Mouse (Mus musculus) liver, adult 2 months (tissue): ENCODE data around the gene Med21. TPM values are rescaled to one million over a fixed set of nuclear protein-coding genes. Genes with fewer than 3 reads are reported as not detected.

Experiments
- DNase-seq: peaks from one replicate; pipeline ENCODE4 v3.0.0-alpha.2; 2011; ENCODE audit warnings: low read depth, low spot score; ENCODE audit errors: extremely low read depth
- H3K27ac ChIP-seq: fragments of 200-500 bp; replicated peaks from 2 replicates; pipeline ENCODE4 v1.5.1; 2012; ENCODE audit warnings: low read depth, mild to moderate bottlenecking, control low read depth, inconsistent platforms, low read length; ENCODE audit not compliant: insufficient read depth
- H3K27me3 ChIP-seq: fragments of 200-500 bp; 2 replicates; pipeline ENCODE4 v1.6.1; 2012; ENCODE audit warnings: mild to moderate bottlenecking, moderate library complexity, low read length, inconsistent platforms; ENCODE audit not compliant: control insufficient read depth, insufficient read depth
- H3K36me3 ChIP-seq: fragments of 200-500 bp; 2 replicates; pipeline ENCODE4 v1.6.1; 2012; ENCODE audit warnings: low read length, inconsistent platforms; ENCODE audit not compliant: control insufficient read depth, insufficient read depth
- H3K4me1 ChIP-seq: fragments of 200-500 bp; 2 replicates; pipeline ENCODE4 v1.6.1; 2011; ENCODE audit warnings: low read length; ENCODE audit not compliant: control insufficient read depth, insufficient read depth
- H3K4me3 ChIP-seq: fragments of 200-500 bp; 2 replicates; pipeline ENCODE4 v1.5.1; 2011; ENCODE audit warnings: low read depth, mild to moderate bottlenecking, control low read depth, low read length, moderate library complexity; ENCODE audit not compliant: insufficient read depth
- H3K79me2 ChIP-seq: fragments of 200-500 bp; 2 replicates; pipeline ENCODE4 v1.6.1; 2012; ENCODE audit warnings: inconsistent platforms, mild to moderate bottlenecking, low read length, moderate library complexity; ENCODE audit not compliant: control insufficient read depth, insufficient read depth
- H3K9ac ChIP-seq: fragments of 200-500 bp; 2 replicates; pipeline ENCODE4 v1.6.1; 2012; ENCODE audit warnings: low read depth, mild to moderate bottlenecking, control low read depth, inconsistent platforms, low read length
- CTCF ChIP-seq: fragments of 200-500 bp; IDR thresholded peaks from 2 replicates; pipeline ENCODE4 v1.5.1; 2011; ENCODE audit warnings: low read depth, low read length, control low read depth
- POLR2A ChIP-seq: fragments of 200-500 bp; IDR thresholded peaks from 2 replicates; pipeline ENCODE4 v1.6.1; 2011; ENCODE audit warnings: low read length, control low read depth; ENCODE audit not compliant: insufficient read depth; ENCODE audit errors: extremely low read depth
- WGBS: fragments of 180-500 bp; shearing (Covaris S2); methylation state at CpG from one replicate; pipeline ENCODE4 v1.1.7; 2018; 5-methylcytosine and 5-hydroxymethylcytosine counted together
- polyA plus RNA-seq: library from polyadenylated mRNA; depleted of rRNA; stranded (reverse); fragments of >200 nt; gene quantifications from 2 replicates; pipeline ENCODE4 v1.2.3, GENCODE M21; 2012; rRNA removed
- total RNA-seq: library from RNA; depleted of rRNA; stranded (reverse); fragments of >200 nt; gene quantifications from 2 replicates; pipeline ENCODE4 v1.2.3, GENCODE M21; 2014; rRNA removed

The Med21 gene
- total RNA-seq (42.9 and 56.4 TPM in 2 replicates), polyA plus RNA-seq (20.9 and 35.0 TPM in 2 replicates)

DNA sequence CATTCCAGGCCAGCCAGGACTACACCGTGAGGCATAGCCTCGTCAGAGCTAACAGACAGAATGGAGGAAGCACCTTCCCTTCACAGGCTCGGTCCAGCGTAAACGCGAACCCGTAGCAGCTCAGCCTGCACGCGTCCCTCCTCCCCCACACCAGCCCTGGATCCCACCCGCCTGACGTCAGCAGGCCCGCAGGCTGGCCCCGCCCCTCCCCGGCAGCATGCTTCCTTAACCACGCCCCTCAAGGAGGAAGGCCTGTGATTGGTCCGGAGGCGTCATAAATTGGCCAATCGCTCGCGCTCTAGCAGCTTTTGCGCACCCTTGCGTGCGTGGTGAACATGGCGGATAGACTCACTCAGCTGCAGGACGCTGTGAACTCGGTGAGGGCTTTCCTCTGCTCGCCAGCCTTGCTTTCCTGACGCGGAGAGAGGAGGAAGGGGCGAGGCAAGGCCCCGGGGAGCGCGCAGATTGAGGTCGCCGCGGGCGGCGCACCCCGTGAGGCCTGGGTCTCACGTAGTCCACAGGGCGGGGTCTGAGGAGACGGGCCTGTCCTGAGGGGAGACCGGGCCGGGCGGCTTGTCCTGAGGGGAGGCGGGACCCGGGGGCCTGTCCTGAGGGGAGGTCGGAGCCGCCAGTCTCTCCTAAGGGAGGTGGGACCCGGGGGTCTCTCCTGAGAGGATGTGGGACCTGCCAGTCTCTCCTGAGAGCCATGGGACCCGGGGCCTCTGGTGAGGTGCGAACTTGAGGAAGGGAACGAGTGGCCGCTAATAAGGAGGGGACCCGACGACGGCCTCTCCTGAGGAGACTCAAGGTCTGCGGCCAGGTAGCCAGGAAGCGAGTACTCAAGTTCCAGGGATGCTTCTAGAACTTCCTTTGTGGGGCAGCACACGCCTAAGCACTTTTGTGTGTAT, at the start of gene Med21, which contains the start of gene Tm7sf3:
Gene Med21, plus strand, starts transcription at position 272 of the 908 bp plus-strand sequence.
Gene Tm7sf3, minus strand, starts transcription at position 549 of the 908 bp plus-strand sequence.
- DNase-seq, result peak; percentile 89
- Histone ChIP-seq H3K36me3 (no peaks in the 10 kb centered on the region), H3K27ac (peak within 1 kb of the TSS; percentile 75), H3K27me3 (no peaks in the 10 kb centered on the region), H3K4me1 (peaks cover 9% of the 10 kb centered on the region), H3K4me3 (peak within 1 kb of the TSS; percentile 76), H3K79me2 (no peaks in the 10 kb centered on the region; the same call in 1 of the 2 replicates), H3K9ac (peak within 1 kb of the TSS; percentile 88)
- under 1% methylated on average over 60 of the region's 60 CpGs for WGBS
- TF ChIP-seq CTCF (no peak), POLR2A (peak; percentile 98)

DNA sequence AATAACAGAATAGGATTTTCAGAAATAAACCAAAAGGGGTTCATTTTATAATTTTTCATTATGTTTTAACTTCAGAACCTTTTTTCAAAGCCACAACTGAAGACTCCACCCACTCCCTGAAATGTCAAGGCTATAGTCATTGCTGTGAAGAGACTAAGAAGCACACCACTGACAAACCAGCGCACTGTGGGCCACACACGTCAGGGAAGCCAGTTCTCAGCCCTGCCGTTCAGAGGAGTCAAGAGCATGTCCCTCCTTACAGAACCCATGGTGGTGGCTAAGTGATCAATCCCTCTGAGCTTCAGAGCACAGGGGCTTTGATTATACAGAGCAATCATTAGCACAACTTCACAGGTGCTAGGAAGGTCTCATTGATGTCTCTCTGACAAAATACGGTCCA, 39.7 kb upstream of the Med21 start:
- H3K27ac ChIP-seq, result no peak overlapping the region
- no peaks in the 10 kb centered on the region for H3K79me2 ChIP-seq
- H3K4me1 ChIP-seq, result no peaks in the 10 kb centered on the region
- WGBS, result 91% methylated on average over 4 of the region's 4 CpGs
- H3K27me3 ChIP-seq, result no peaks in the 10 kb centered on the region
- no peak overlapping the region for H3K9ac ChIP-seq
- no peak overlapping the region for H3K4me3 ChIP-seq
- TF ChIP-seq POLR2A (no peak), CTCF (no peak)
- H3K36me3 ChIP-seq, result peaks cover 42% of the 10 kb centered on the region
- DNase-seq, result no peak

DNA sequence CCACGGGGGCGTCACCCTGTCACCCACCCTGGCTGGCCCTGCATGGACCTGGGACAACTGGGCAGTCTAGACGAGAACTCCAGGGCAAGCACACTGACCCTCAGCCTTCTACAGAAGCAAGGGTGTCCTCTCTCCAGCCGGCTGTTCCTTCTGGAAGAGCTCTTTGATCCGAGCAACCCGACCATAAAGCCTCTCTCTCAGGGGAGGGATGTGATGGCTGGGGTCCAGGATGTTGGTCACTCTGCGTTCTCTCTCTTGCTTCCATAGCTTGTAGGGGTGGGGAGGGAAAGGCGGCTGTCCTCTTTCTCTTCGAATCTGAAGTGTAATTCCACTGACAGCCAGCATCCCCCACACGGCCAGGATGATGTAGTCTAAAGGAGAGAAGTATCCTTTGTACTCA, 38.7 kb upstream of the Med21 start:
- no peaks in the 10 kb centered on the region for H3K4me1 ChIP-seq
- peaks cover 46% of the 10 kb centered on the region for H3K36me3 ChIP-seq
- H3K27ac ChIP-seq, result no peak overlapping the region
- WGBS, result 91% methylated on average over 10 of the region's 10 CpGs
- TF ChIP-seq POLR2A, result no peak
- no peak for TF ChIP-seq CTCF
- H3K4me3 ChIP-seq, result no peak overlapping the region
- no peaks in the 10 kb centered on the region for H3K79me2 ChIP-seq
- H3K9ac ChIP-seq, result no peak overlapping the region
- H3K27me3 ChIP-seq, result no peaks in the 10 kb centered on the region
- DNase-seq, result no peak

DNA sequence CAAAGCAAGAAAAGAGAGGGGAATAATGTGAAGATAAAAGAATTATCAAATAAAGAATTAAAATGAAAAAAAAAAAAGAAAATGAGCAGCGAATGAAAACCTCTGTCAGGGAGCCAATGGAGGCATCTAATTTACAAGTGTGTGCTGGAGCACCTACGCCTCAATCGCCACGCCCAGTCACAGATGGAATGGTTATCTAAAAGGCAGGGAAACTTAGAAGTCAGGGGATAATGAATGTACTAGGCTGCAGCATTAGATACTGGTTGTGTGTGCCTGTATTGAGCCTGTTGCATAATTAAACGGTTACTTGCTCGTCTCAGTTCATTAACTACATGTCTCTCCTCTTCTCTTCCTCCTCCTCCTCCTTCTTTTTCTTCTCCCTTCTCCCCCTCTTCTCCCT, 31.0 kb upstream of the Med21 start:
- Histone ChIP-seq H3K36me3 (peaks cover 61% of the 10 kb centered on the region), H3K27me3 (no peaks in the 10 kb centered on the region), H3K79me2 (no peaks in the 10 kb centered on the region), H3K4me3 (no peak overlapping the region), H3K4me1 (no peaks in the 10 kb centered on the region), H3K9ac (no peak overlapping the region), H3K27ac (no peak overlapping the region)
- over 99% methylated on average over 6 of the region's 6 CpGs for WGBS
- TF ChIP-seq CTCF, result no peak
- no peak for TF ChIP-seq POLR2A
- no peak for DNase-seq

DNA sequence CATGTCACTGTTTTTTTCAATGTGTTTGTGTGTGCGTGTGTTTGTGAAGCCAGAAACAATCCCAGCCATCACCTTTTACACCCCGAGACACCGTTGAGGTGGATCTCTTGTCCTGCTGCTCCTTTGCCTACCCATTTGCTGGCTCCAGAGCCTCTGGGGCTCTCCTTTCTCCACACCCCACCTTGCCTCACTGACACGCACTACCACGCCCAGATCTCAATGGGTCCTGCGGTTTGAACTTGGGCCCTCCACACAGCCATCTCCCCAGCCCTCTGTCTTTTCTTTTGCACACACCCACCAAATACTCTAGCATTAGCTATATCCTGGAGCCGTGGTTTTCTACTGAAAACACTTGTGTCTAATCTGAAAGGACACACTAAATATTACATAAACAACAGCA, 30.4 kb upstream of the Med21 start:
- no peak for TF ChIP-seq CTCF
- no peak for TF ChIP-seq POLR2A
- Histone ChIP-seq H3K27ac (no peak overlapping the region), H3K4me3 (no peak overlapping the region), H3K9ac (no peak overlapping the region), H3K27me3 (no peaks in the 10 kb centered on the region), H3K4me1 (no peaks in the 10 kb centered on the region), H3K36me3 (peaks cover 63% of the 10 kb centered on the region), H3K79me2 (no peaks in the 10 kb centered on the region)
- no peak for DNase-seq
- 94% methylated on average over 7 of the region's 7 CpGs for WGBS

DNA sequence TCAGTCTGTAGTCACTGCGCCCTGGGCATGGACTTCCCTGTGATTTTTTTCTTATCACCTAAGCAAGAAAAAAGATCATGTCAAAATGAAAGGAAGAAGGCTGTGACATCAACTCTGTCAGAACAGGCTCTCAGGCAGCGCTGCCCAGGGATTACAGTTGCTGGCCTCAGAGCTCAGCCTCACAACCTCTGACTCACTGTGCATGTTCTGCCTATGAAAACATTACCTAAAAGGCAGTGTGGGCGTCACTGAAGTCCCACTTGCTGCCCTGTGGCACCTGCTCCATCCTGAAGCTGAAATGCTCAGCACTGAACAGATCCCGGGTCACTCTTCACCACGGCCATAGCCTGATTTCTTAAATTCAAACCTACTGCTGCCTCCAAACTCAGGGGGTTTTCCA, 29.6 kb upstream of the Med21 start:
- no peak for DNase-seq
- Histone ChIP-seq H3K9ac (no peak overlapping the region), H3K27ac (no peak overlapping the region), H3K79me2 (no peaks in the 10 kb centered on the region), H3K4me1 (no peaks in the 10 kb centered on the region), H3K36me3 (peaks cover 63% of the 10 kb centered on the region), H3K27me3 (no peaks in the 10 kb centered on the region), H3K4me3 (no peak overlapping the region)
- TF ChIP-seq POLR2A, result no peak
- TF ChIP-seq CTCF, result no peak
- WGBS, result 90% methylated on average over 5 of the region's 5 CpGs
